Mouse (Mus musculus): ENCODE results near the gene Gm49359.
"Not testable (repeated sequence)": the region's sequence is repeated elsewhere in the genome, so short reads cannot be mapped to it uniquely, and the experiment has no call there.

DNA sequence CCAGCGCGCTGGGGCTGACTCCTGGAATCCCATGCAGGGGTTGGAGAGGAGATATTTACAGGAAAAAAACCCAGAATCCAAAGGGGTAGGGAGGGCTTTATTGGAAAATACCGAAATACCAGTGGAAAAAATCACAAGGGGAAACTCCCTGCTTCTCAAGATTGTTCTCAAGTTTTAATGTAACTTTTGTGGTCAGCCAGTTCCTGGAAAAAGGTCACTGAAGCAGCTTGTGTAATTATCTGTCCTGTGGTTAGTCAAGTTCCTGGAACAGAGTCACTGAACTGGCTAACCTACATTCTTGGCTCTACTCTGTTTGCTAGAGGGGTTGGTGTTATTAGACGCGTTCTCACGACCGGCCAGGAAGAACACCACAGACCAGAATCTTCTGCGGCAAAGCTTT is 6.0 kb upstream of the Gm49359 start:
- TF ChIP-seq CTCF (IDR thresholded peaks at IDR 0.05; ENCODE audit: low read depth, low read length); GATA1 (IDR thresholded peaks at IDR 0.05; ENCODE audit: borderline replicate concordance, low read length); TAL1 (conservative IDR thresholded peaks at IDR 0.05; ENCODE audit: low read depth, low read length); GATA2 (IDR thresholded peaks at IDR 0.05; ENCODE audit: borderline replicate concordance, low read depth, low read length); POLR2AphosphoS5 (IDR thresholded peaks at IDR 0.05; ENCODE audit: insufficient replicate concordance, low read depth, low read length): not testable (repeated sequence)
